Mouse (Mus musculus) yolk sac, embryonic 10.5 days (tissue): ENCODE data around the gene Gpr89.
A peak's percentile ranks its signal among the peaks of the same experiment; 100 is the strongest.

Experiments
- DNase-seq: peaks from one replicate; pipeline ENCODE4 v3.0.0-alpha.2; 2017; ENCODE audit warnings: low spot score

Gpr89 gene

GRCm38 (mm10) chr3:96823701-96824100 is 81.4 kb downstream of the Gpr89 start:
- peak; percentile 71 for DNase-seq

GRCm38 (mm10) chr3:96821581-96821980 is 83.6 kb downstream of the Gpr89 start:
- no peak for DNase-seq

DNA sequence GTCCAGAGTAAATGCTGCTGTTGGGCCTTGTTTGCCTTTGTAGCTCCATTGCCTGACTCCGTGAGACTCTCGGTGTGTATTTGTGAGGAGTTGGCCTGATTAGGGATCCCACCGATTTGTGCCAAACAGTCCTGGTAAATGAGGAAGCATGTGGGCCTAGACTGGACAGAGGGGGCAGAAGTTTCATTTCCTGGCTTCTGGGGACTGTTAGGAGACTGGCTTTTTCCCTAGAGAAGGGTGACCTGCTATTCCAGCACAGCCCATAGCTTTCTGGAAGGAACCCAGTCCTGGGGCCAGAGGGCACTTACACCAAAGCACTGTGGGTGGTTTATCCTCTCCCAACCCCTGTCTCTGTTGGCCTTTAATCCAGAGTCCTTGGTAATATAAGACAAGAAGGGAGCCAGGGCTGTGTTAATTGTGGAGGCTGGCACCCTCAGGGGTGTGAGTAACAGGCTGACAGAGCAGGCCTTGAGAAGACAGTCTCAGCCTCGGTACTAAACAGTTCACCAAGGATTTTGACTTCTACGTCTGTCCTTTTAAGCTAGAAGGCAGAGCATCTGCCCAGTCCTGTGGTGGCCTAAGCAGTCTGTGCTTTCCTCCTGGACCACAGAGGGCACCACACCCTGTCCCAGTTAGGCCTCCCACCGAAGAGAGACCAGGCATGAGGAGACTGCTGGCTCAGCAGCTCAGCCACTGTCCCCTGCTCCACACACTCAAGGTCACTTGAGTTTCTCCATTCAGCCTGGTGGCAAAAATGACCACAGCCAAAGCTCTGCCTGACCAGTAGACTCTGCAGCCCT is 84.8 kb downstream of the Gpr89 start:
- no peak for DNase-seq
